8 mouse cellular contexts compared by ENCODE assay signal in the genomic region with DNA sequence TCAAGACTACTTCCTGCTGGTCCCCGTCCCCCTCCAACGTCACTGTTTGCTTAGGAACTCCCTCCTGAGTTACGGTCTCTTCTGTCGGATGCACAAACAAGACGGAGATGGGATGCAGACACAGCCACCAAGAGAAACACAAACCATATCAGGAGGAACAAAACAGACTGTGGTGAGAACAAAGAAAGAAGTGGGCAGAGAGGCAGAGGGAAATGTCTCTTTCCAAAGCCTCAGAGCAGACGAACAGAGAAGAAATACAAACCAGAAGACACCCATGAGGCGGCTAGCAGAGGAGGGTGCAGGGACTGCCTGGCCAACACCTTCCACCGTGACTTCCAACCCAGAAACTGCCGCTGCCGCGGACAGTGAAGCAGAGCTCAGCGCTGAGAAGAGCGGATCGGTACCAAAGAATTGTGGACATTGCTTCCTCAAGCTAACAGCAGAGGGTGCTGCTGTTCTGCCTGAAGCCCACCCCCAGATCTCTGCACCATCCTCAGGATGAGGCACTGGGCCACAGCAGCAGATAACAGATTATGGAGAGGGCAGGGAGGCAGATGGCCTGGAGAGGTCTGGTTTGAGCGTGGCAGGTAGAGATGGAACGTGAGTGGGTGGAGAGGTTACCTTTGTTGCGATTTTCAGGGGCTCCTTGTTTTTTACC. TPM values are rescaled to one million over a fixed set of nuclear protein-coding genes. Genes with fewer than 3 reads are reported as not detected.
DNase-seq lines count a peak whose midpoint lies in the region; ATAC-seq and TF ChIP-seq lines count a peak whose summit lies in the region.

No protein-coding gene starts in this region.

- intact Hi-C loops in heart, postnatal 10 days (cut with DNase I) = loop anchor here (1.0 to 10.0 kb wide), 4 partner anchors 65 to 379 kb away; partner anchors contain the start of genes Atp2b4 and Chit1

- H3K27ac ChIP-seq in forebrain, embryonic 12.5 days = no peak overlapping the region
- no peak overlapping the region for H3K27ac ChIP-seq in liver, embryonic 14.5 days
- H3K27ac ChIP-seq in neural tube, embryonic 14.5 days (ENCODE audit: low read depth, low read length) = peak overlapping the region; percentile 31; the same call in 1 of the 2 replicates

- H3K27me3 ChIP-seq in forebrain, embryonic 12.5 days = no peaks in the 10 kb centered on the region; the same call in 1 of the 2 replicates
- H3K27me3 ChIP-seq in liver, embryonic 14.5 days (ENCODE audit: control insufficient read depth, insufficient read depth, low read length) = no peaks in the 10 kb centered on the region
- no peaks in the 10 kb centered on the region for H3K27me3 ChIP-seq in neural tube, embryonic 14.5 days (ENCODE audit: control insufficient read depth, insufficient read depth, low read length)

- H3K36me3 ChIP-seq in forebrain, embryonic 12.5 days (replicated peaks) = peaks cover 7% of the 10 kb centered on the region; the same call in 1 of the 2 replicates
- peaks cover 87% of the 10 kb centered on the region for H3K36me3 ChIP-seq in liver, embryonic 14.5 days (replicated peaks; ENCODE audit: control insufficient read depth, insufficient read depth, low read depth)
- H3K36me3 ChIP-seq in neural tube, embryonic 14.5 days (ENCODE audit: control insufficient read depth, insufficient read depth, low read length) = no peaks in the 10 kb centered on the region

- DNase-seq in MN1 (ENCODE audit: low spot score) = peak; percentile 67
- DNase-seq in cerebellum, adult 11 months = peak; percentile 74
- DNase-seq in heart, postnatal 10 days = peak; percentile 67 to 76
- peak; percentile 78 to 85 for DNase-seq in kidney, postnatal 4 days
- DNase-seq in liver, embryonic 14.5 days (ENCODE audit: low read depth in 3 of 3, low spot score in 3 of 3) = no peak
- DNase-seq in urinary bladder, postnatal 25 days (ENCODE audit: low spot score) = peak; percentile 46

- peaks cover 17% of the 10 kb centered on the region; the same call in 1 of the 2 replicates for H3K4me1 ChIP-seq in forebrain, embryonic 12.5 days
- H3K4me1 ChIP-seq in liver, embryonic 14.5 days (replicated peaks; ENCODE audit: control insufficient read depth in 2 of 2, insufficient read depth in 2 of 2, low read length in 1 of 2) = peaks cover 0 to 3% of the 10 kb centered on the region in 2 experiments; a peak in 2 of 4 replicates
- no peaks in the 10 kb centered on the region for H3K4me1 ChIP-seq in neural tube, embryonic 14.5 days (ENCODE audit: control insufficient read depth, insufficient read depth, low read length)

- peak; percentile 91 for ATAC-seq in forebrain, embryonic 12.5 days (ENCODE audit: low FRiP score)
- ATAC-seq in liver, embryonic 14.5 days (ENCODE audit: insufficient read depth) = peak; percentile 65
- ATAC-seq in neural tube, embryonic 14.5 days (ENCODE audit: low read depth) = peak; percentile 93

- H3K4me3 ChIP-seq in forebrain, embryonic 12.5 days (replicated peaks) = peak overlapping the region; percentile 40
- no peak overlapping the region for H3K4me3 ChIP-seq in liver, embryonic 14.5 days (ENCODE audit: insufficient read depth in 1 of 2, low read depth in 2 of 2, low read length in 2 of 2)
- peak overlapping the region; percentile 29 for H3K4me3 ChIP-seq in neural tube, embryonic 14.5 days (ENCODE audit: low read depth, low read length)

- TF ChIP-seq EP300 in liver, embryonic 14.5 days (IDR thresholded peaks at IDR 0.05; ENCODE audit: low read depth) = no peak

- 18% methylated on average over 17 of the region's 17 CpGs for WGBS in forebrain, embryonic 12.5 days
- 42% methylated on average over 17 of the region's 17 CpGs for whole genome bisulfite sequencing in liver, embryonic 14.5 days (ENCODE audit: insufficient replicate concordance)
- 11% methylated on average over 17 of the region's 17 CpGs for WGBS in neural tube, embryonic 14.5 days

- TF ChIP-seq CTCF in liver, embryonic 14.5 days (IDR thresholded peaks at IDR 0.05; ENCODE audit: low read depth) = peak; percentile 91

- H3K4me2 ChIP-seq in forebrain, embryonic 12.5 days = peak overlapping the region; percentile 50
- no peak overlapping the region for H3K4me2 ChIP-seq in liver, embryonic 14.5 days (ENCODE audit: low read depth)
- peak overlapping the region; percentile 43 for H3K4me2 ChIP-seq in neural tube, embryonic 14.5 days (ENCODE audit: low read depth, low read length)

- peak overlapping the region; percentile 63 for H3K9ac ChIP-seq in forebrain, embryonic 12.5 days
- H3K9ac ChIP-seq in liver, embryonic 14.5 days (replicated peaks) = no peak overlapping the region
- H3K9ac ChIP-seq in neural tube, embryonic 14.5 days (replicated peaks; ENCODE audit: low read depth, low read length) = peak overlapping the region; percentile 53

- H3K9me3 ChIP-seq in forebrain, embryonic 12.5 days = no peaks in the 10 kb centered on the region
- H3K9me3 ChIP-seq in liver, embryonic 14.5 days (ENCODE audit: control insufficient read depth, low read length) = no peaks in the 10 kb centered on the region
- no peaks in the 10 kb centered on the region for H3K9me3 ChIP-seq in neural tube, embryonic 14.5 days (ENCODE audit: control insufficient read depth, low read length)

RNA-seq across cellular contexts. Expression of gene Lax1, which starts 46.2 kb away (rescaled TPM):
- polyA plus RNA-seq in forebrain, embryonic 12.5 days (2016; fragmentation: Nextera tagmentation; extraction: Ambion mirVana) = 0.20 and 0.22 TPM in 2 replicates
- total RNA-seq in heart, postnatal 10 days (2021) = under 1 TPM; 0.17 to 0.36 TPM
- 0.69 and 1.1 TPM in 2 replicates for polyA plus RNA-seq in liver, embryonic 14.5 days (2012; rRNA removed)
- polyA plus RNA-seq in liver, embryonic 14.5 days (2014; fragmentation: Nextera tagmentation; extraction: Ambion mirVana) = 0.33 and 0.55 TPM in 2 replicates
- 0.12 and 0.15 TPM in 2 replicates for polyA plus RNA-seq in neural tube, embryonic 14.5 days (2014; fragmentation: Nextera tagmentation; extraction: Ambion mirVana)

Comparison
In these comparisons a context has a peak if more than half of its experiments do, and no peak if none do; other contexts are left out.
1. DNase-seq: peak in MN1 (single experiment), cerebellum, adult 11 months (single experiment), heart, postnatal 10 days (2 of 2), kidney, postnatal 4 days (2 of 2) and urinary bladder, postnatal 25 days (single experiment); none in liver, embryonic 14.5 days (0 of 3).
2. H3K4me3 ChIP-seq: peak in forebrain, embryonic 12.5 days (single experiment) and neural tube, embryonic 14.5 days (single experiment); none in liver, embryonic 14.5 days (0 of 2).
3. Peak in every context shown above with its lines, with median percentiles within 50 percentile points of each other: ATAC-seq.